Mouse (Mus musculus) heart, postnatal 4 days (tissue): ENCODE results near the gene Jaml. TPM values are rescaled to one million over a fixed set of nuclear protein-coding genes. Genes with fewer than 3 reads are reported as not detected.

Experiments
- DNase-seq: peaks from one replicate; pipeline ENCODE4 v3.0.0; 2021
- total RNA-seq, 2 experiments: library from RNA; stranded (reverse); gene quantifications; 2 replicates each; pipeline ENCODE4 v1.2.3; 2021

Gene Jaml
- total RNA-seq, 2 experiments from 2014 or later, result 0.32 TPM; not detected in 1

GRCm38 (mm10) chr9:45121769-45122168 lies 42.8 kb downstream of the Jaml start:
- peak; percentile 83 for DNase-seq

- DNase-seq, result peak; percentile 35
Observed at GRCm38 (mm10) chr9:45122209-45122761, 43.3 kb downstream of the Jaml start.

- DNase-seq, result no peak
Observed at GRCm38 (mm10) chr9:45125211-45125610, 46.2 kb downstream of the Jaml start.

- DNase-seq, result no peak
Observed at GRCm38 (mm10) chr9:45126941-45127340, 48.0 kb downstream of the Jaml start.

GRCm38 (mm10) chr9:45130119-45130518 lies 51.1 kb downstream of the Jaml start:
- DNase-seq, result no peak

- DNase-seq, result peak; percentile 70
Observed at GRCm38 (mm10) chr9:45133484-45134310, 54.7 kb downstream of the Jaml start.

- no peak for DNase-seq
Observed at GRCm38 (mm10) chr9:45136442-45137169, 57.6 kb downstream of the Jaml start.

GRCm38 (mm10) chr9:45138191-45139032 lies 59.4 kb downstream of the Jaml start, which contains the start of gene Scn4b:
TSS of gene Scn4b (plus strand) at chr9:45138395.
- DNase-seq, result peak; percentile 55

- DNase-seq, result no peak
Observed at GRCm38 (mm10) chr9:45139082-45139481, 60.1 kb downstream of the Jaml start.

- DNase-seq, result no peak
Observed at GRCm38 (mm10) chr9:45140945-45141344, 62.0 kb downstream of the Jaml start.

- DNase-seq, result no peak
Observed at GRCm38 (mm10) chr9:45142686-45143085, 63.7 kb downstream of the Jaml start.

GRCm38 (mm10) chr9:45145533-45146266 lies 66.7 kb downstream of the Jaml start:
- DNase-seq, result no peak

GRCm38 (mm10) chr9:45146267-45146597 lies 67.2 kb downstream of the Jaml start:
- peak; percentile 82 for DNase-seq

GRCm38 (mm10) chr9:45150933-45151332 lies 72.0 kb downstream of the Jaml start:
- no peak for DNase-seq

- DNase-seq, result no peak
Observed at GRCm38 (mm10) chr9:45153361-45153760, 74.4 kb downstream of the Jaml start.

Other genes starting within 250 kb of the Jaml start
- 10 to 100 TPM; 22.9 to 23.5 TPM for gene Kmt2a, start 197.9 kb upstream of the Jaml start, total RNA-seq
- 1,000 to 10,000 TPM; 1,050 to 1,223 TPM for gene Atp5l, start 158.4 kb upstream of the Jaml start, total RNA-seq
- gene Ube4a, start 113.6 kb upstream of the Jaml start, total RNA-seq, result 10 to 100 TPM; 33.9 to 41.6 TPM
- gene Cd3g, start 98.8 kb upstream of the Jaml start, total RNA-seq, result under 1 TPM; 0.43 to 0.48 TPM
- gene Cd3d, start 97.4 kb upstream of the Jaml start, total RNA-seq, result under 1 TPM in 1 of 2 experiments, not detected in 1; 0.36 TPM
- under 1 TPM; 0.81 to 0.88 TPM for gene Cd3e, start 69.6 kb upstream of the Jaml start, total RNA-seq
- 1 to 10 TPM in 1 of 2 experiments, under 1 TPM in 1; 0.86 to 1.8 TPM for gene Mpzl2, start 39.4 kb upstream of the Jaml start, total RNA-seq
- gene Mpzl3, start 24.0 kb upstream of the Jaml start, total RNA-seq, result 1 to 10 TPM in 1 of 2 experiments, under 1 TPM in 1; 0.92 to 1.1 TPM
- gene Scn2b, start 38.6 kb downstream of the Jaml start, total RNA-seq, result under 1 TPM; 0.56 to 0.64 TPM
- under 1 TPM; 0.10 to 0.14 TPM for gene Scn4b, start 59.2 kb downstream of the Jaml start, total RNA-seq
- not detected for gene BC049352, start 102.8 kb downstream of the Jaml start, total RNA-seq
- gene Tmprss4, start 124.9 kb downstream of the Jaml start, total RNA-seq, result not detected
- gene Il10ra, start 190.0 kb downstream of the Jaml start, total RNA-seq, result 1 to 10 TPM; 1.0 to 1.2 TPM
- gene Tmprss13, start 239.9 kb downstream of the Jaml start, total RNA-seq, result under 1 TPM; 0.24 to 0.50 TPM